Mouse (Mus musculus): ENCODE results near the gene Dip2c. TPM values are rescaled to one million over a fixed set of nuclear protein-coding genes. Genes with fewer than 3 reads are reported as not detected.

Gene Dip2c
- total RNA-seq, 1 experiment, result 10.6 TPM

DNA sequence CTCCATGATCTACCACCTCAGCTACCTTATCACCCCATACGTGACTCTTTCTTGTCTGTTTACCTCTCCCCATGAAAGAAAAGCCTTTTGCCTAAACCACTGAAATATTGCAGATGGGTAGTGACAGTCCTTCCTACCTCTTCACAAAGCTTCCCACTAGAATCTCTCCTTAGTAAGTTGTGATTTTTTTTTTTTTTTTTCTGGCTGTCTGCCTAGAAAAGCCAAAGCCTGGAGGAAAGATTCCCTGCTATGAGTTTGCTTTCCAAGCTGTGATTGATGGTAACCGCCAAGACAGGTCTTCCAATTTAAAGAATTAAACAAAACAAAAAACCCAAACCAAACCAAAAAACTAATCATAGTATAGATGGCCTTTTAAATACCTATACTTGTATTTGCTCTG, 85.1 kb downstream of the Dip2c start:
- no peaks in the 10 kb centered on the region for H3K36me3 ChIP-seq (ENCODE audit: control insufficient read depth, insufficient read depth, low read length, poor library complexity, severe bottlenecking)
- in situ Hi-C loops (cut with MboI; ENCODE audit: low sequenced_read_pairs in 2 of 2, unreplicated experiment in 2 of 2), result no loop called here
- TF ChIP-seq CHD2 (IDR thresholded peaks at IDR 0.05; ENCODE audit: low read depth, low read length), result no peak
- TF ChIP-seq ZC3H11A (IDR thresholded peaks at IDR 0.05; ENCODE audit: borderline replicate concordance, low read depth, low read length), result no peak
- TF ChIP-seq MAFK (IDR thresholded peaks at IDR 0.05; ENCODE audit: insufficient read depth, low read depth, low read length), result no peak
- no peak for TF ChIP-seq HCFC1 (IDR thresholded peaks at IDR 0.05; ENCODE audit: borderline replicate concordance, insufficient read depth, low read length)
- TF ChIP-seq ZNF384 (IDR thresholded peaks at IDR 0.05; ENCODE audit: low read depth, low read length), result no peak
- no peak for DNase-seq (ENCODE audit: low read depth, low spot score)
- no peak overlapping the region for H3K27ac ChIP-seq (ENCODE audit: insufficient read depth, low read depth, low read length, poor library complexity, severe bottlenecking)
- H3K4me1 ChIP-seq (ENCODE audit: control insufficient read depth in 2 of 2, insufficient read depth in 2 of 2, low read length in 2 of 2, poor library complexity in 1 of 2), result no peaks in the 10 kb centered on the region
- no peak overlapping the region for H3K4me3 ChIP-seq (ENCODE audit: insufficient read depth in 1 of 2, low read depth in 1 of 2, low read length in 2 of 2, poor library complexity in 1 of 2, severe bottlenecking in 1 of 2)
- H3K9me3 ChIP-seq (ENCODE audit: control insufficient read depth, insufficient read depth, low read depth, low read length), result no peaks in the 10 kb centered on the region
- H3K9ac ChIP-seq (ENCODE audit: insufficient read depth, low read depth, low read length, poor library complexity, severe bottlenecking), result no peak overlapping the region

- DNase-seq (ENCODE audit: low read depth, low spot score), result no peak
- Histone ChIP-seq H3K4me3 (ENCODE audit: insufficient read depth in 1 of 2, low read depth in 1 of 2, low read length in 2 of 2, poor library complexity in 1 of 2, severe bottlenecking in 1 of 2) (no peak overlapping the region), H3K9me3 (ENCODE audit: control insufficient read depth, insufficient read depth, low read depth, low read length) (no peaks in the 10 kb centered on the region), H3K36me3 (ENCODE audit: control insufficient read depth, insufficient read depth, low read length, poor library complexity, severe bottlenecking) (no peaks in the 10 kb centered on the region), H3K9ac (ENCODE audit: insufficient read depth, low read depth, low read length, poor library complexity, severe bottlenecking) (no peak overlapping the region), H3K4me1 (ENCODE audit: control insufficient read depth in 2 of 2, insufficient read depth in 2 of 2, low read length in 2 of 2, poor library complexity in 1 of 2) (peaks cover 0 to 2% of the 10 kb centered on the region in 2 experiments; a peak in 1 of 4 replicates), H3K27ac (ENCODE audit: insufficient read depth, low read depth, low read length, poor library complexity, severe bottlenecking) (no peak overlapping the region)
- TF ChIP-seq HCFC1 (IDR thresholded peaks at IDR 0.05; ENCODE audit: borderline replicate concordance, insufficient read depth, low read length), result no peak
- TF ChIP-seq ZNF384 (IDR thresholded peaks at IDR 0.05; ENCODE audit: low read depth, low read length), result no peak
- no peak for TF ChIP-seq CHD2 (IDR thresholded peaks at IDR 0.05; ENCODE audit: low read depth, low read length)
- TF ChIP-seq ZC3H11A (IDR thresholded peaks at IDR 0.05; ENCODE audit: borderline replicate concordance, low read depth, low read length), result no peak
- no peak for TF ChIP-seq MAFK (IDR thresholded peaks at IDR 0.05; ENCODE audit: insufficient read depth, low read depth, low read length)
- in situ Hi-C loops (cut with MboI; ENCODE audit: low sequenced_read_pairs in 2 of 2, unreplicated experiment in 2 of 2), result no loop called here
These were observed 95.1 kb downstream of the Dip2c start for GRCm38 (mm10) chr13:9371387-9371786.

GRCm38 (mm10) chr13:9377130-9377529, 100.8 kb downstream of the Dip2c start:
- H3K4me3 ChIP-seq (ENCODE audit: insufficient read depth in 1 of 2, low read depth in 1 of 2, low read length in 2 of 2, poor library complexity in 1 of 2, severe bottlenecking in 1 of 2), result no peak overlapping the region
- no peak for TF ChIP-seq CHD2 (IDR thresholded peaks at IDR 0.05; ENCODE audit: low read depth, low read length)
- TF ChIP-seq ZNF384 (IDR thresholded peaks at IDR 0.05; ENCODE audit: low read depth, low read length), result no peak
- no peak for TF ChIP-seq MAFK (IDR thresholded peaks at IDR 0.05; ENCODE audit: insufficient read depth, low read depth, low read length)
- no peak for TF ChIP-seq HCFC1 (IDR thresholded peaks at IDR 0.05; ENCODE audit: borderline replicate concordance, insufficient read depth, low read length)
- TF ChIP-seq ZC3H11A (IDR thresholded peaks at IDR 0.05; ENCODE audit: borderline replicate concordance, low read depth, low read length), result no peak
- H3K27ac ChIP-seq (ENCODE audit: insufficient read depth, low read depth, low read length, poor library complexity, severe bottlenecking), result no peak overlapping the region
- H3K4me1 ChIP-seq (ENCODE audit: control insufficient read depth in 2 of 2, insufficient read depth in 2 of 2, low read length in 2 of 2, poor library complexity in 1 of 2), result no peaks in the 10 kb centered on the region
- no peaks in the 10 kb centered on the region for H3K36me3 ChIP-seq (ENCODE audit: control insufficient read depth, insufficient read depth, low read length, poor library complexity, severe bottlenecking)
- no peak for DNase-seq (ENCODE audit: low read depth, low spot score)
- in situ Hi-C loops (cut with MboI; ENCODE audit: low sequenced_read_pairs in 2 of 2, unreplicated experiment in 2 of 2), result no loop called here
- no peaks in the 10 kb centered on the region for H3K9me3 ChIP-seq (ENCODE audit: control insufficient read depth, insufficient read depth, low read depth, low read length)
- no peak overlapping the region for H3K9ac ChIP-seq (ENCODE audit: insufficient read depth, low read depth, low read length, poor library complexity, severe bottlenecking)

DNA sequence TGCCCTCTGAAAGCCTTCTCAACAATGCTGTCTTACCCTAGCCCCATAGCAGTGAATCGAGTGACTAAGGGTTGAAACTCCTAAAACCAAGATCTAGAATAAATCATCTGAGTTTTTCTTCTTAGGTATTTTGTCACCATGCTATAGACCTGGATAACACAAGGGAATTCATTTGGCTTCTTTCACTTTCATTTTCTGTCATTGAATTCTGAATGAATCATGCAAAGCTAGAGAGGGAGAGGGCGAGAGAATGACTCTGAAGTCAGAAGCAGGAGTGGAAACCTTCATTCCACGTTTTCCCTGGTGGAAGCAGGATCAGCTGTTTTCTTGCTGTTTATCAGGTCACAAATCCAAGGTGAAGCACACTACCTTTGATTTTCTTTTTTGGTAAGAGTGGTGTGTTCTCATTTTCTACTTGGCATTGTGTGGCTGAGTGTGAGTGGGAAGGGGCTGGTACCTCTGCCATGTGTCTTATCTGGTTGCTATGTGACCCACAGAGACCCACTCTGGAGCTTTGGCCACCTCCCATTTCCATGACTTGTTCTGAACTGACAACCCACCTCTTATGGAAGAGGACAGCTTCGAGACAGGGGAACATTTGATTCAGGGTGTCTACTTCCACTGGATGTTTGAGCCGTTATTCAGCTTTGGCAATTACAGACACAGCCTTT, 104.5 kb downstream of the Dip2c start:
- Histone ChIP-seq H3K27ac (ENCODE audit: insufficient read depth, low read depth, low read length, poor library complexity, severe bottlenecking) (no peak overlapping the region), H3K4me1 (ENCODE audit: control insufficient read depth in 2 of 2, insufficient read depth in 2 of 2, low read length in 2 of 2, poor library complexity in 1 of 2) (no peaks in the 10 kb centered on the region; a peak in 1 of 4 replicates), H3K36me3 (ENCODE audit: control insufficient read depth, insufficient read depth, low read length, poor library complexity, severe bottlenecking) (no peaks in the 10 kb centered on the region), H3K4me3 (ENCODE audit: insufficient read depth in 1 of 2, low read depth in 1 of 2, low read length in 2 of 2, poor library complexity in 1 of 2, severe bottlenecking in 1 of 2) (no peak overlapping the region), H3K9ac (ENCODE audit: insufficient read depth, low read depth, low read length, poor library complexity, severe bottlenecking) (no peak overlapping the region), H3K9me3 (ENCODE audit: control insufficient read depth, insufficient read depth, low read depth, low read length) (no peaks in the 10 kb centered on the region)
- no peak for DNase-seq (ENCODE audit: low read depth, low spot score)
- TF ChIP-seq HCFC1 (IDR thresholded peaks at IDR 0.05; ENCODE audit: borderline replicate concordance, insufficient read depth, low read length) (no peak), MAFK (IDR thresholded peaks at IDR 0.05; ENCODE audit: insufficient read depth, low read depth, low read length) (no peak), CHD2 (IDR thresholded peaks at IDR 0.05; ENCODE audit: low read depth, low read length) (no peak), ZC3H11A (IDR thresholded peaks at IDR 0.05; ENCODE audit: borderline replicate concordance, low read depth, low read length) (no peak), ZNF384 (IDR thresholded peaks at IDR 0.05; ENCODE audit: low read depth, low read length) (no peak)
- in situ Hi-C loops (cut with MboI; ENCODE audit: low sequenced_read_pairs in 2 of 2, unreplicated experiment in 2 of 2), result no loop called here

Data from ES-E14 (cell line).